Mouse (Mus musculus): ENCODE measurements at regions not wholly inside any gene's neighbourhood (a gene's known extent, or its start where the extent isn't known, plus 50 kb on each side); places are given as distances from the start of the nearest gene placed in this dataset.

- TF ChIP-seq CTCF (IDR thresholded peaks at IDR 0.05; ENCODE audit: low read depth) = no peak
- TF ChIP-seq EP300 (optimal IDR thresholded peaks at IDR 0.05) = no peak
Observed at GRCm38 (mm10) chr12:9158751-9159150, 129.0 kb downstream of the Ttc32 start.
